Mouse (Mus musculus): ENCODE data around the gene Stab1. TPM values are rescaled to one million over a fixed set of nuclear protein-coding genes. Genes with fewer than 3 reads are reported as not detected.

Stab1 gene
- total RNA-seq, 2 experiments from 2014 or later: 23.9 to 30.5 TPM

DNA sequence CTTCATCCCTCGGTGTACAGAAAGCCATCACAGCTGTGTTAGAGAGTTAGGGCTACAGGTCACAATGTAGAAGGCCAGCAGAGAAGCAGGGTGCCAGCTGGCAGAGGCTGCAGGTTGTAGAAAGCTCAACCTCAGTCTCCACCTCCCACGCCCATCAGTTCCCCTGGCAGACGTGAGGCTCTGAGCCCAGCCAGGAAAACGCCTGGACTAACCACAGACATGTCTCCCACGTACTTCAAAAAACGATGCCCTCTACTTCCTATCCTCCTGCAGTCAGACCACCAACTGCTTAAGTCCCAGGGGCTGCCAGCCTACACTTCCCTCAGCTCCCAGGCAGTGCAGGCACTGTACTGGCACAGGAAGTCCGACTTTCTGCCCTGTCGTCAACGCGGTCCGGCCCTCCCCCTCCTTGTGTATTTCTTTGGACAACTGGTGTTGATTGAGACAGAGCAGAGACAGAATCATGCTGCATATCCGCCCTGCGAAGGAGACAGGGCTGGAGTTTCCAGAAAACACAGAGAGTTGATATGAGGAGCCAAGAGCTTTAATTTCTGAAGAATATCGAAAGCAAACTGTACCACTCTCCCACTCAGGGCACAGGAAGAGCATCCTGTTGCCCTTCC, 26.6 kb upstream of the Stab1 start:
- DNase-seq: peak; percentile 51
- intact Hi-C loops (cut with DNase I): no loop called here

DNA sequence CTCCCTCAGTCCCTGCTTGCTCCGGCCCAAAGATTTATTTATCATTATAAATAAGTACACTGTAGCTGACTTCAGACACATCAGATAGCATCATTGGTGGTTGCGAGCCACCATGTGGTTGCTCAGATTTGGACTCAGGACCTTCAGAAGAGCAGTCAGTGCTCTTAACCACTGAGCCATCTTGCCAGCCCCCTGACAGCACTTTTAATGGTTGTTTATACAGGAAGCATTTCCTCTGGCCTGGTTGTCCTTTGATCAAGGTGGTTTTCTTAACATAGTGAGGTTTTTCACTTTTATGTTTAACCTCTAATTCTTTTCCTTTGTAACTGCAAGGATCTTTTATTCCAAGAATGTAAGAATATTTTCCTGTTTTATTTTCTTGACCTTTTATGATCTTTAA, 26.0 kb upstream of the Stab1 start:
- intact Hi-C loops (cut with DNase I): no loop called here
- DNase-seq: no peak

DNA sequence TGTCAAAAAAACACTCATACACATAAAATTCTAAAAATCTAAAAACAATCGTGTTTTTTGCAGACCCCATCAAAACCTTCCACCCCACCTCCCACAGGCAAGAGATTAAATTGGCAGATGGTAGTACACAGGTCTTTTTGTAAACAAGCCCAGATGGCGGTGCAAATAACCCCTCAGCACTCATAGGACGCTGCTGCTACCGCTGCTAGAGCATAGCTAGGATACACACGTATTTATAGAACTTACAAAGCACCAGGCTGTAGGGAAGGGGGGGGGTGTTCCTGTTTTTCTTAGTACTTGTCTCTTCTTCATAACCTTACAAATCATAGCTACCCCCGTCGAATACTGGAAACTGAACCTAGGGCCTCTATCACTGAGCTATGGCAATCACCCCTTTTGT, 25.4 kb upstream of the Stab1 start:
- intact Hi-C loops (cut with DNase I): no loop called here
- DNase-seq: no peak

DNA sequence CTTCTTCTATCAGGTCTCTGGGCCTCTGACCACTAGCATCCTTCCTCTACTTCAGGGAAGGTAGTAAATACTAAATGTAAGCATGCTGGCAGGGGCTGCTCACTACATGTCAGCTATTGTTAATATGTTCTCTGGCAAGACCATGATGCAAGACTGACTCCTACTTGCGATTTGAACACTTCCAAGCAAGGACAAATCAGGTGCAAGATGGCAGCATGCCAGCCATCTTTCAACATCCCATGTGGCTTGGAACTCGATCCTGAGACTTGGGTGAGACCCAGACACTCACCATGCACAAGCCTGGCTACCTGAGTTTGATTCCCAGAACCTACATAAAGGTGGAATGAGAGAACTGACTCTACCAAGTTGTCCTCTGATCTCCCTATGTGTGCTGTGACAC, 23.5 kb upstream of the Stab1 start:
- peak; percentile 35 for DNase-seq
- intact Hi-C loops (cut with DNase I): no loop called here

DNA sequence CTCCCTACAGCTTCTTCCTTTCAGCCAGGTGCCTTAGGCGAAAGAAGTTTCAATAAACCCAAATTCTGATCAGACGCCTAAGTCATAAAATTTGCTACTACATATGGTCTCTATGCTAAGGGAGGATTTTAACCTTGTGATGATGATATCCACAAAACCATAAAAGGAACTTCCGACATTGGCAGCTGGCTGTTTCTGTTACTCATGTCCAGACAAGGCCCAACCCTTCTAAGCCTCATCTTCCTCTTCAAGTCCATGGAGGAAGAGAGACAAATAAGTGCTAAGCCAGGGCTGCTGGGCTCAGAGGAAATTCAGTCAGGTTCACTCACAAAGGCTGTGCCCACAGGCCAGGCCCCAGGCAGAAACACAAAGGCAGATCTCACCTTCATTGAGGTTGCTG, 20.9 kb upstream of the Stab1 start:
- no peak for DNase-seq
- intact Hi-C loops (cut with DNase I): no loop called here

DNA sequence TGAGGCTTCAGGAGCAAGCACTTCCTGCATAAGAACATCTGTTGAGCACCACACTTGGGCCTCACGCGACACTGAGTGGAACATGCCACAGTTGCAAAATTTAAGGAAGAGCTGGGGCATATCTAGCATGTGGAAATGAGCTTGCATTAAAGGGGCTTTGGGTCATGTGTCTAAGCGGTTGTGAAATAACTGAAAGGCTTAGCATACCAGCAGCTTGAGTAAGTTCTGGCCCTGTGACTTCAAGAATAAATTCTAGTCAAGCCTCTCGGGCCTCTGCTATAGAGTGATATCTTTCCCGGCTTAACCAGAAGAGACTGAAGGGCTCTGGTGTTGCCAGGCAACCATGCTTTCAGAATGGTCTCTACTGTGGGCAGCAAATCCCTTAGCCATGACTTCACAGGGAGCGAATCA, 20.3 kb upstream of the Stab1 start:
- DNase-seq: no peak

DNA sequence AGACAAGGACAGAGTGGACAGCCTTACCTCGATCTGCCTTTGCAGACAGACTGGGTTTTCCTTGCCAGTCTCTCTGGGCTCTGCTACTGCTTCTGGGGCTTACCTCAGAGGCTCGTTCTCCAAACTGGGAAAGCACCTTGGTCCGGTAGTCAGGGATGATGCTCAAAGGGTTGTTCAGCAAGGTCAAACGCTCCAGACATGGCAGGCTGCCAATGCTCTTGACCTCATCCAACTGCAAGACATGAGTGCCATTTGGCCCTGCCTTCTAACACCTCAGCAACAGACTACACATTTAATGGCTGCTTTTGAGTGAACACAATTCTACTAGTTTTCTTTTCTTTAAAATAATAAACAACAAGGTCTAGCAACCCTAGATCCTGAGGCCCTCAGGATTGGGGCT, 18.2 kb upstream of the Stab1 start:
- intact Hi-C loops (cut with DNase I): no loop called here

More for the DNA sequence above, 20.3 kb upstream of the Stab1 start:
- intact Hi-C loops (cut with DNase I): no loop called here

DNA sequence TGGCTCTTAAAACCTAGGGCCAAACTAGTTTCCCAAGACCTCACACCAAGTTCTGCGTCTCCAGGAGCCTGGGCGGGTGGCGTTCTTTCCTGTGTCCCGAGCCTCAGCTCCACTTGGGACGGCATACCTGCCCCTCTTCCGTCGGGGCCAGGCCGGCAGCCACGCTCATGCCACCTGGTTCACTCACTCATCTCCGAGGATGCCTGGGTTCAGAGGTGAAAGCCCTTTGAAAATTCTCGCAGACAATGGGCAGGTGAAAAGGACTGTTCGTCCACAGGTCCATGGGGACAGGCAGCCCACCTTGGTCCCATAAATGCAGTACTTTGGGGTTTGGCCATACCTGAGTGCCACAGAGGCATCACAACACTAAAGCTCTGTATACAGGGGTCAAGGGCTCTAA, 15.8 kb upstream of the Stab1 start:
- no peak for DNase-seq
- intact Hi-C loops (cut with DNase I): no loop called here

More for the DNA sequence above, 18.2 kb upstream of the Stab1 start:
- DNase-seq: no peak

DNA sequence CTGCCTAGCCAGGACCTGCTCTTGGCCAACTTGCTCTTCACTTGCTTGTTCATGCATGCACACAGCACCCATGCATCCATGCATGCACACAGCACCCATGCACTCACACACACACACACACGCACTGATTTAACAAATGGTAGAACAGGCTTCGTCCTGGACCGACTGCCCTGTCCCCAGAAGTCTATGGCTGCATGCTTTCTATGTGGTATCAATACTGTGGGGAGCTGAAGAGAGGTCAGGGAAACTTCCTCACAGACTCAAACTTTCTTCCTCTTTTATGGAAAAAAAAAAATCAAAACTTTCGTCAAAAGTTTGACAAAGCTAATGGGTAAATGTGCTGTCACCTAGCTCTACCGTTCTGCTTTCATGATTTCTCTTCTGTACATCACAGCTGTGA, 15.1 kb upstream of the Stab1 start:
- intact Hi-C loops (cut with DNase I): no loop called here
- DNase-seq: no peak

DNA sequence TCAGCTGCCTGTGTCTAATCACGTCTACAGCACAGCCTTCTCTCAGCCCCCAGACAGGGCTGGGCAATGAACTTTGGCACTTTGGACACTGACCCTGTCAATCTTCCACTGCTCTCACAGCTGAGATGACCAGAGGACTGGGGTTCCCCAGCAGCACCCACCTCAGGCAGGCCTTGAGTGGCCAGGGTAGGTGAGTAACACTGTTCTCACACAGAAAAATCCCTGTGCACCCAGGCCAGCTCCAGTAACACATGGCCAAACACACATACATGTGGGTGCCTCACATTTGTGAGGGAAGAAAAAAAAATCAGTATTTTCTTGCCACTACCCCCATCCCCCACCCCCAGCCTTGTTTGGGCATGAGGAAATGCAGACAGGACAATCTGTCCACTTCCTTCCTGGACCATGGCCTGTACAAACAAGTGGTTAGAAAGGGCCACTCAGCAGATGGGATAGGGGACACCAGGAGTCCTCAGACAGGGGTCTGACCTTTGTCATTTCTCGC, 14.4 kb upstream of the Stab1 start:
- intact Hi-C loops (cut with DNase I): no loop called here
- no peak for DNase-seq

DNA sequence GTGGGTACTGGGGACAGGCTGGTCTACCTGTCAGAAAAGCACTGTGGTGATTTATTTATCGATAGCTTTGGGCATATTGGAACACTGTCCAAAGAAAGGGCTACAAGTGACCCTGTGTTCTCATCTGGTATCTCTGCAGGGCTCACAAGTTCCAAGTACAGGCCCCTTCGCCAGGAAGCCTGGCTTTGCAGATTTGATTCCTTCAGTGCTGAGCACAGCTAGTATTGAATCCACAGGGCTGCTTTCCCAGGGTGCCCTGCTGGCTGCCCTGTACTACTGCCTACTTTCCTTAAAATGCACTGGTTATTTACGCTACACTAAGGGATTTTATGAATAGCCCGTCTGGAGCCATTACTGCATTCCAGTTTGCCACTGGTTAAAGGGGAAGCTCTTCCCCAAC, 13.1 kb upstream of the Stab1 start:
- intact Hi-C loops (cut with DNase I): no loop called here
- no peak for DNase-seq

DNA sequence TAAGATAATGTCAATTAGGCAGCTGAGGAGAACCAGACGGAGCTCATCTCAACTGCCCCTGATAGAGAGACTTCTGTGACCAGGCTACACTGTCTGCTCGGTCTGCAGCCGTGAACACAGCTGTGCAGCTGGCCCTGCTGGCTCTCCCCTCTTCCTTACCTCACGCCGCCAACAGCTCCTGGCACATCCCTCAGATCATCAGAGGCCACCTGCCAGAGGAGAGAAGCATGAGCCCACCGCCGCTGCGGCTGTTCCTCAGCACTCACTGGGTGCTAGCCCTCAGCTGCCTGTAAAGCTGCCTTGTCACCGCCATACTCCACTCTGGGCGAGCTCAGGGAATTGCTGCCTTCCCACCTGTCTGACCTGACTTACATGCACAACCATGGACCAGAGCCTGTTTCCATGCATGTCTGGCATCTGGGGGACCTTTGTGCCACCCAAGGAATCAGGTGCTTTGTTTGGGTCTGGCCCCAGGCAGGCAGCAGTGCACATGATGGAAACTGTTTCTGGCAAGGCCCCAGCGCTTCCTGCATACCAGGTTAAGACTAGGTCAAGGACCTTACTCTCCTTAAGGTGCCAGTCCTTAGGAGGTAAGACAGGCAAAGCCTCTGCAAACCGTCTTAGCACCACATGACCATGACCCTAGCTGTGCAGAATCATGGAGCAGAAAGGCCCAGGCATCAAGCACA, 11.4 kb upstream of the Stab1 start:
- intact Hi-C loops (cut with DNase I): no loop called here
- DNase-seq: peak; percentile 72

DNA sequence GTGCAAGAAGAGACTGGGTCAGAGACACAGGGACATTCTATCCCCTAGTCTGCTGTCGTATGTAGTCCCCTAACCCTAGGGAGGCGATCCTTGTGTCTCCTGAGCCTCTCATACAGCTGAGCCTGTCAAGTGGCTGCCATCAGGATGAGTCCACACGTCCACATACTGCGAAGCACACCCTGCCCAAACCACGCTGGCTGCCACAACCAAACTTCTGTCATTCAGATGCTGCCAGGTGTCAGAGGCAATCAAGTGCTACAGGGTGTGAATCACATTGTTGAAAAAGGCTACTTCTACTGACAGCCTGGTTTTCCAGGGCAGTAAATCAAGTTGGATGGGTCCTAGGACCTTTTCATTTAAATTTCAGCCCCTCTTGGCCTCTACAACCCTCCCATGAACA, 9.3 kb upstream of the Stab1 start:
- DNase-seq: no peak
- intact Hi-C loops (cut with DNase I): no loop called here

DNA sequence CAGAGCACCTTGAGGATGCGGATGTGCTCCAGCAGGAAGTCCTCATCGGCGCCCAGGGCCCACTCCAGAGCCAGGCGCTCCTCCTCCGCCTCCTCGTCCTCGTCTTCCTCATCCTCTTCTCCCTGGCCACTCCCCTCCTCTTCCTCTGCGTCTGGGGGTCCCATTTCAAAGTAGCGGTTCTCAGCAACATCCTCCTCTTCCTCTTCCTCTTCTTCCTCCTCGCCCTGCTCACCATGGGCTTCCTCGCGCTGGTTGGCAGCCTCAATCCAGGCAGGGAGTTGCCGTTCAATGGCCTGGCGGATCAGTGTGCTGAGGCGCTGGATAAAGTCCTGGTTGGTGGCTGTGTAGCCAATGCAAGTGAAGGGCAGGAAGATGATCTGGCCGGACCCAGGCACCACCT, 8.8 kb upstream of the Stab1 start:
- intact Hi-C loops (cut with DNase I): no loop called here
- no peak for DNase-seq

DNA sequence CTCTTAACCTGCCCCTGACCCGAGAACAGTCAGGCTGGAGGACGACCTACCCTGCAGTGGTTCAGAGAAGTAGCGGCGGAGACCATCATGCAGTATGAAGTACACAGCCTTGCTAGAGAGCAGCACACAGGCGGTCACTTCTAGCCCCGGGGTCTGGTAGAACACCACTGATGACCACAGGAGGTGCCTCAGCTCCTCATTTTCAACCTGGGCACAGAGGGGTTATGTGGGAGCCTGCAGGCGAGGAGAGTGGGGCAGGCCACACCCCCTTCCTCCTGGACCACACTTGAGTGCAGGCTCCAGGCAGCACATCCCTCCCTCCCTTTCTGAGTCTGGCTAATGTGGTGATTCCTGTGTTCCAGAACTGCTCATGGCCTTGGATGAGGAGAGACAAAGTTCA, 5.1 kb upstream of the Stab1 start:
- DNase-seq: no peak
- intact Hi-C loops (cut with DNase I): no loop called here

DNA sequence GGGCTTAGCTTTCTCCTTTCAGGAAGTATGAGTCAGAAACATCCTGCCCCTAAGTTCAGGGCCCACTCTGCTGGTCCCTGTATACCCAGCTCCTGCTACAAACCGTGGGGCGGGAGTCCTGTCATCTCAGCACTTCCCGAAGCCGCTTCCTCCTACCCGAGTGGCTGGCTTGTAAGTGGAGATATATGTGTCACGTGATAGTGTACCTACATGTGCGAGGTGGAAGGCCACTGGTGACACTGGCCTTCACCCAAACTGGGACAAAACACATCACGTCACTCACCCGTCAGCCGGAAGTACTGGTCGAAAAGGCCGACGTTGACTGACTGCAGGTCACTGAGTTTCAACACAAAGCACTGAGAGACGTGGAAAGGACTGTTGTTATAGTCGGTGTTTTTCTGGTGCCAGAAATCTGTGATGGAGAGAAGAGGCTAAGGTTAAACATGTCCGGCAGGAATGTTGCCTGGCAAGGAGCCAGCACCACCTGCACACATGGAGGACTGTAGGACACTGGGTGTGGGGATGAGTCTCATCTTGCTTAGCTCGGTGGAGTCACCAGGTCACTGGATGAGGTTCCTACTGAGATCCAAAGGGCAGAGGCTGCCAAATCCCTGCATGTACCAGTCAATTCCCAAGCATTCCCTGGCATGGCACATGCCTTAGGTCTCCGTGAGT, 4.5 kb upstream of the Stab1 start:
- intact Hi-C loops (cut with DNase I): no loop called here
- DNase-seq: no peak

DNA sequence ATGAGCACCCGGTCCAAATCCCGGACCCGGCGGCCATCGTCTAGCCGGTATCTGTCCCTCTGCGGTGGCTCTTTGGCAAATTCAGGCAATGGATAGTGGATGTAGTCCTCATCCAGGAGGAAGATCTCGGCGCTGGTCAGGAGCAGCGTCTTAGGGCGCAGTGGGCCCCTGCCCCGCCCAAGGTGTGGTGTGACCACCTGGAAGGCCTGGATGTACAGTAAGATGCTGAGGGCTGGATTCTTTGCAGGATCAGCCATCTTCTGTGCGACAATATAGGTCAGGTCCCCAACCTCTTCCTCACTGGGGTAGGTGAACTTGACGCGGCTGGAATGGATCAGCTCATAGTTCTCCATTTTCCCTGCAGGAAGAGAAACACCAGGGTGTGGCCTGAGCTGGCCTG, 3.4 kb upstream of the Stab1 start:
- intact Hi-C loops (cut with DNase I): no loop called here
- no peak for DNase-seq

DNA sequence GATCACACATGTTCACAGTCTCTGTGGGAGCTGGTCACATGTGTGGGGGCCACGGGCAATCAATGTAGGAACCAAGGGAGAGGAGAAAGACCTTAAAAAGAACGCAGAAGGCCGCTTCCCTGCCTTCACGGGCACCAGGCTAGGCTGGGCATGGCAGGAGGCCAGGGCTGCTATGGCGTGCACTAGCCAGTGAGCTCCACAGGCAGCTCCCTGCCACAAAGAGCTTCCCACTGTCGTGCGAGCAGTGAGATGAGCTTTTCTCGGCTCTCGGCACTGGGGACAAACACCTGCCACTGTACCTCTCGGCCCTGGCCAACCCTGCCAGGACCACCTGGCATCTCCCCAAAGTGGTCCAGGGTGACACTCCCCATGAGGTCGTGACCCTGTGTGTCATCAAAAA, 2.9 kb upstream of the Stab1 start:
- intact Hi-C loops (cut with DNase I): no loop called here
- DNase-seq: peak; percentile 72

DNA sequence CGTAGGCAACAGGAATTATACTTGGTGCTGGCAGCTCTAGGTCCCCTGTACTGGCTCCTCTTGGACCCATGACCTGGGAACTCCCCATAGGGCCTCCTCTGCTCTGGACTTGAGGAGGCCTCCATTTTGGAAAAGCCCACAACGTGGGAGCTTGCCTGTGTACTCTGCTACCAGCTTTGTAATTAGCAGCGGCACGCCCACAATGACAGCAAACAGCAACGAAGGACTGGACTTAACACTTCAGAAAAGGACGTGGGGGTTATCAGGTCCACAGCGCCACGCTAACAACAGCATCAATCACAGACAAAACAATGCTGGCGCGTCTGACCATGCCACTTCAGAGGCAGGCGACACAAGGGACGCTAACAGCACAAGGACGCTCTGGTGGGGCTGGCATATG, 2.5 kb upstream of the Stab1 start:
- intact Hi-C loops (cut with DNase I): no loop called here
- no peak for DNase-seq

DNA sequence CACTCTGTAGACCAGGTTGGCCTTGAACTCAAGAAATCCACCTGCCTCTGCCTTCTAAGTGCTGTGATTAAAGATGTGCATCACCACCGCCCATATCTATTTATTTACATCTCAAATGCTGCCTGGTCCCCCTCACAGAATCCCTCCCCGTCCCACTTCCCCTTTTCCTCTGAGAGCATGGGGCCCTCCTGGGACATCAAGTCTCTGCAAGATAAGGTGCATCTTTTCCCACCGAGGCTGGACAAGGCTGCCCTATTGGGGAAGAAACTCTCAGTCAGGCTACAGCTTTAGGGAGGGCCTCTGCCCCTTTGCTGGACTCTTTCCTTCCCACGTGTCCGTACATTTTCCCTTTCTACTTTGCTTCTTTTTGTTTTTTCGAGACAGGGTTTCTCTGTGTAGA, 1.1 kb upstream of the Stab1 start:
- no peak for DNase-seq
- intact Hi-C loops (cut with DNase I): no loop called here

DNA sequence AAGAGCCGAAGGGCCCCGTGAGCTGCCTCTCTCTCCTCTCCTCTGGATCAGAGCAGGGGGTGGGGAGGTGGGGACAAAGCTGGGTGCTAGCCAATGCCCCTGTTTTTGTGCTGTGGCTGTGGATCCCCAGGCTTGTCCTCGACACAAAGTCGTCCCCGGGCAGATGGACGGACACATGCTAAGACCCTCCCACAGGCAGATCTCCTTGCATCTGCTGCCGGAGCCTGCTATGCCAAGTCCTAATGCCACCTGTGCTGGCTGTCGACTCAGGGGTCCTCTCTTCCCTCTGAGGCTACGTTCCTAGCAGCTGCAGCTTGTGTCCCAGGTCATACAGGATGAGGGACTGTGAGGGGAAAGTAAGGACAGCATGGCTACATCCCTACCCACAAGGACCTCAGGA, 1.6 kb downstream of the Stab1 start:
- intact Hi-C loops (cut with DNase I): no loop called here
- peak; percentile 70 for DNase-seq

DNA sequence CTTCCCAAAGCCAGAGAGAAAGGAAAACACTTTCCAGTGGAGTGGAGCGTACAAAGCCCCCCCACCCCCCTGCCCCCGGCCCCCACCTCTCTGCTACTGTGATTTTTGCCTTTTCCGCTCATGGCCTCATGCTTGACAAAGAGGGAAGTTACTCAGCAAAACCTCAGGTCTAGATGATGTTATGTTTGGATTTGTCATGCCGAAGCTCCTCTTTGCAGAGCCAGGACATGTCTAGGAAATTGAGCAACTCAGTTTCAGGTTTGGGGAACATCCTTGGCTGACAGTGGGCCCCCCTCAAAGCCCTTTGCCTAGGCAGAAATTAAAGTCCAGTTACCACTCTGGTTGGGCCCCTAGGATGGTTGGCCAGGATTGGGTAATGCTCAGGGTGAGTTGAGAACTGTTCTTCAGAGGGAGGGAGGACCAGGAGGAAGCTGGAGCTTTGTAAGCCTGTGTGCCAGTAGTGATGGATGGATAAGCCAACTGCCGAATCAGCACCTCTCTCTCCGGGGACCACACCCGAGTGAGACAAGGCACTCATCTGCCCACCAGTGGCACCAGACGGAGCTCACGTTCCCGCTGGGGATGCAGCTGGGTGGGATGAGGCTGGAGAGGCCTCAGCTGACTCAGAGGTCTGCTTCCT, 2.3 kb downstream of the Stab1 start:
- intact Hi-C loops (cut with DNase I): no loop called here
- no peak for DNase-seq
